Mouse (Mus musculus): ENCODE data around the gene Zfp729b.

DNA sequence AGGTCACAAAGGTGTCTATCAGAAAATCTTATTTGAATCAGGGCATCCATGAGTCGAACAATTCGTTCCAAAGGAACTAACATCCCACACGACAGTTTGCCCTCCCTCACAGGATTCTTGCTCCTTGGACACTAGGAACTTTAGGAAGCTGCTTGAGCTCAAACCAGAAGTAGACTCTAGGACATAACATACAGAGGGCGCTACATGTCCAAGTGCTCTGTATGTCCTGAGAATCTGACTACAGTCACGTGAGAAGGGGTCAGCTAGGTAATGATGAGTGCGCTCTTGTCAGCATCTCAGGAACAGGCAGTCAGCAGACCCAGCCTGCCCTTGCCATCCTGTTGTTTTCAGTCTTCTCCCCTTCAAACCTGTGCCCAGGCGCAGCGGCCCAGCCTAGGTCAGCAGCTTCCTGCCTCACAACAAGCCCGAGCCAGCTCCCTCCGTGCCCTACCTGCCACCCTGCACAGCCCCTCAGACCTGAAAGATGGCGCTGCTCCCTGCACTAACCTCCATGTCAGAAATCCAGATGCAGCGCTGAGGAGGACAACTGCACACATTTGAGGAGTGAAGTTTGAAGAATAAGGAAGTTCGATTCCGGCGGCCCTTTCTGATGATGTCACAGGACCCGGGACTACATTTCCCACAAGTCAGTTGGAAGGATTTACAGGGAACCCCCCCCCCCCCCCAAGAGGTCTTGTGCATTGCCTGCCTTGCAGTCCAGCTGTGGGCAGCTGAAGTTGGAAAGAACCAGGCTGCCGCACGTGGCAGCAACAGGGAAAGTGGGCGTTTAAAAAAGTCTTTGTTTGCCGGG, at the start of gene Zfp729b:
- TF ChIP-seq CTCF (IDR thresholded peaks at IDR 0.05; ENCODE audit: low read depth) (peak; percentile 50), EP300 (IDR thresholded peaks at IDR 0.05; ENCODE audit: low read depth) (no peak)

All from liver, embryonic 14.5 days (tissue).